Mouse (Mus musculus): ENCODE measurements around the gene Gm49392. TPM values are rescaled to one million over a fixed set of nuclear protein-coding genes. Genes with fewer than 3 reads are reported as not detected.

Gene Gm49392
- polyA plus RNA-seq, 1 experiment from 2014 or later = 0.17 TPM

DNA sequence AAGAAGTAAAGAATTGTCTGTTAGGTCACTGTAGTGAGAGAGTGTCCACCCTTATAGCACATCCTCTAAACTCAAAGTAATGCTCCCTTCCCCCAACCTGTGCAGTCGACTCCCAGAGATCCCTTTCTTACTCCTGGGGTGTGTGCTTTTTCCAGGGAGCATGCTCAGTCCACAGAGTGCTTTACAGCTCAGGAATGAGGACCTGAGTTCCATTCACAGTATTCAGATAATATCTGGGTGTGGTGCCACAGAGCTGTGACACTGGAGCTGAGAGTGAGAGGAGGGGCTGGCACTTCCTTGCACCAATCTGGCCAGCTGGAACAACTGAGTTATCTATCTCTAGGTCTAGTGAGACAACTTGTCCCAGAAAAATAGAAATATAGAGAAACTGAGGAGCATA is 83.0 kb downstream of the Gm49392 start:
- no peak overlapping the region for H3K27ac ChIP-seq (replicated peaks; ENCODE audit: low read depth, low read length)
- H3K27me3 ChIP-seq (ENCODE audit: control insufficient read depth, insufficient read depth, low read length) = no peaks in the 10 kb centered on the region
- no peaks in the 10 kb centered on the region for H3K4me1 ChIP-seq (ENCODE audit: control insufficient read depth, insufficient read depth, low read length)
- no peaks in the 10 kb centered on the region for H3K9me3 ChIP-seq (replicated peaks; ENCODE audit: control insufficient read depth, low read length)
- no peaks in the 10 kb centered on the region for H3K36me3 ChIP-seq (replicated peaks; ENCODE audit: control insufficient read depth, insufficient read depth, low read depth, low read length)
- no peak for DNase-seq (ENCODE audit: low spot score)
- H3K4me2 ChIP-seq (ENCODE audit: low read depth, low read length) = no peak overlapping the region
- no peak overlapping the region for H3K9ac ChIP-seq (replicated peaks; ENCODE audit: low read length)
- no peak for ATAC-seq (replicated peaks; ENCODE audit: insufficient number of reproducible peaks, low FRiP score, low TSS enrichment, low read depth)
- 74% methylated on average over 1 of the region's 1 CpGs for WGBS
- H3K4me3 ChIP-seq (ENCODE audit: low read depth, low read length) = no peak overlapping the region

DNA sequence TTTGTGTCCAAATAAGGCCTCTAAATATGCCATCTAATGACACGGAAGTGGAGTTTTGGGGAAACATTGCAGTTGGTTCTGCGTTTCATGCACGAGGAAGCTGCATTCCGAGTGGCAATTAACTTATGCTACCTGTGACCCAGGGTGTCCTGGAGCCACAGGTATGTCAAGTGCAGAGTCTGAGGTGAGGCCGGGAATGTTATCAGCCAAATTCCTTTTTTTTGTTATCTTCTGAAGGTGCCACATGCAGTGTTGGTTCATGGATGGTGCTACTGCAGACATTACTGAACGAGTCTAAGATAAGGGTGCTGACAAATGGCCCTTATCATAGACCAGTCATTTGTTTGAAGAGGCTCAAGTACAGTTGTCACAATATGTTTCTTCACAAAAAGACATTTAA is 83.9 kb downstream of the Gm49392 start:
- no peaks in the 10 kb centered on the region for H3K4me1 ChIP-seq (ENCODE audit: control insufficient read depth, insufficient read depth, low read length)
- no peak overlapping the region for H3K4me2 ChIP-seq (ENCODE audit: low read depth, low read length)
- ATAC-seq (replicated peaks; ENCODE audit: insufficient number of reproducible peaks, low FRiP score, low TSS enrichment, low read depth) (no peak), DNase-seq (ENCODE audit: low spot score) (no peak)
- WGBS = 91% methylated on average over 6 of the region's 6 CpGs
- no peak overlapping the region for H3K9ac ChIP-seq (replicated peaks; ENCODE audit: low read length)
- H3K36me3 ChIP-seq (replicated peaks; ENCODE audit: control insufficient read depth, insufficient read depth, low read depth, low read length) = no peaks in the 10 kb centered on the region
- no peak overlapping the region for H3K4me3 ChIP-seq (ENCODE audit: low read depth, low read length)
- no peaks in the 10 kb centered on the region for H3K9me3 ChIP-seq (replicated peaks; ENCODE audit: control insufficient read depth, low read length)
- H3K27me3 ChIP-seq (ENCODE audit: control insufficient read depth, insufficient read depth, low read length) = no peaks in the 10 kb centered on the region
- H3K27ac ChIP-seq (replicated peaks; ENCODE audit: low read depth, low read length) = no peak overlapping the region

DNA sequence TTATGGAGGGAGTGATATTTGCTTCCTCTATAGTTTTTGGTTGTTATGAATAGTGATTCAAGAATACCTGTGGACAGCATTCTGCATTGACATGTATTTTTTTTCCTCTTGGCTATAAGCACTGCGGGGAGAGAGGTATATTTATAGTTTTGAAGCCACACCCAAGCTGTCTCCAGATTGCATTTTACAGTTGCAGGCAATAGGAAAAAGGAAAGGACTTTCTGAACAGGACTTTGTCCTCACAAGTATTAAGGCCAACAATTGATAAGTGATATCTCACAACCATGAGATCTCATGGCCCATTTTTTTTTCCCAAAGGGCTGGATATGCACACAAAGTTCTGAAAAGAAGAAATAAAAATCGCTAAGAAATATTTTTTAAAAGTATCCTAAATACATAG is 87.0 kb downstream of the Gm49392 start:
- H3K27me3 ChIP-seq (ENCODE audit: control insufficient read depth, insufficient read depth, low read length) = no peaks in the 10 kb centered on the region
- ATAC-seq (replicated peaks; ENCODE audit: insufficient number of reproducible peaks, low FRiP score, low TSS enrichment, low read depth) = no peak
- H3K4me3 ChIP-seq (ENCODE audit: low read depth, low read length) = no peak overlapping the region
- no peak overlapping the region for H3K27ac ChIP-seq (replicated peaks; ENCODE audit: low read depth, low read length)
- H3K9me3 ChIP-seq (replicated peaks; ENCODE audit: control insufficient read depth, low read length) = no peaks in the 10 kb centered on the region
- H3K36me3 ChIP-seq (replicated peaks; ENCODE audit: control insufficient read depth, insufficient read depth, low read depth, low read length) = no peaks in the 10 kb centered on the region
- no peak for DNase-seq (ENCODE audit: low spot score)
- no peak overlapping the region for H3K9ac ChIP-seq (replicated peaks; ENCODE audit: low read length)
- WGBS = 74% methylated on average over 2 of the region's 2 CpGs
- no peak overlapping the region for H3K4me2 ChIP-seq (ENCODE audit: low read depth, low read length)
- H3K4me1 ChIP-seq (ENCODE audit: control insufficient read depth, insufficient read depth, low read length) = no peaks in the 10 kb centered on the region

DNA sequence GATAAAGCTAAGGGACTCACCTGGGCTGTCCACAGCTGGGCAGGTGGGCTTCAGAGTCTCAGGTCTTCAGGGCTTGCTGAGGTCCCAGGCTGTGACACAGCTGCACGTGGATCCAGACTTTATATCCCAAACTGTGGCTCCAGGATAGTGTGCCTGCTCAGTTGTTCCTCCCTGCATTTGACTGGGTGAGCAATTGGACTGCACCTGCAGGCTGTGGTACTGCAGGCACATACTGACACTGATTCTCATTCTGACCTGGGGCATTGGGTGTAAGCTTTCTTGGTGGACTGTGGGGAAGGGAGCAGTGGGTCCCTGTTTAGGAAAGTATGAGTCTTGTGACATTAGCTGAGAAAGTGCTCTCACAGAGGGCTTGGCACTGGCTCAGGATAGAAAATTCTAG is 93.9 kb downstream of the Gm49392 start, which contains the start of gene Ctsll3:
Gene Ctsll3, minus strand, starts transcription at position 101 of the 400 bp plus-strand sequence.
- Histone ChIP-seq H3K4me1 (ENCODE audit: control insufficient read depth, insufficient read depth, low read length) (no peaks in the 10 kb centered on the region), H3K4me3 (ENCODE audit: low read depth, low read length) (no peak within 1 kb of the TSS), H3K9me3 (replicated peaks; ENCODE audit: control insufficient read depth, low read length) (no peaks in the 10 kb centered on the region), H3K27me3 (ENCODE audit: control insufficient read depth, insufficient read depth, low read length) (no peaks in the 10 kb centered on the region), H3K9ac (replicated peaks; ENCODE audit: low read length) (no peak within 1 kb of the TSS), H3K4me2 (ENCODE audit: low read depth, low read length) (no peak within 1 kb of the TSS), H3K27ac (replicated peaks; ENCODE audit: low read depth, low read length) (no peak within 1 kb of the TSS), H3K36me3 (replicated peaks; ENCODE audit: control insufficient read depth, insufficient read depth, low read depth, low read length) (no peaks in the 10 kb centered on the region)
- no peak for ATAC-seq (replicated peaks; ENCODE audit: insufficient number of reproducible peaks, low FRiP score, low TSS enrichment, low read depth)
- no peak for DNase-seq (ENCODE audit: low spot score)
- 67% methylated on average over 1 of the region's 1 CpGs for WGBS

Other genes starting within 250 kb of the Gm49392 start
- gene BC051665, start 110.5 kb downstream of the Gm49392 start, polyA plus RNA-seq (2014; fragmentation: Nextera tagmentation; extraction: Ambion mirVana) = not detected in 2 replicates
- not detected in 2 replicates for gene Ctsll3, start 94.0 kb downstream of the Gm49392 start, polyA plus RNA-seq (2014; fragmentation: Nextera tagmentation; extraction: Ambion mirVana)
- gene 4930486L24Rik, start 32.4 kb downstream of the Gm49392 start, polyA plus RNA-seq (2014; fragmentation: Nextera tagmentation; extraction: Ambion mirVana) = not detected in 2 replicates
- gene Ctla2b, start 553 bp upstream of the Gm49392 start, polyA plus RNA-seq (2014; fragmentation: Nextera tagmentation; extraction: Ambion mirVana) = 2.1 and 2.3 TPM in 2 replicates
- not detected in 2 replicates for gene Tpbpb, start 8.0 kb upstream of the Gm49392 start, polyA plus RNA-seq (2014; fragmentation: Nextera tagmentation; extraction: Ambion mirVana)
- gene Gm49393, start 38.7 kb upstream of the Gm49392 start, polyA plus RNA-seq (2014; fragmentation: Nextera tagmentation; extraction: Ambion mirVana) = not detected in 2 replicates
- 1.2 and 2.1 TPM in 2 replicates for gene Gm49391, start 39.7 kb upstream of the Gm49392 start, polyA plus RNA-seq (2014; fragmentation: Nextera tagmentation; extraction: Ambion mirVana)
- gene Ctla2a, start 39.7 kb upstream of the Gm49392 start, polyA plus RNA-seq (2014; fragmentation: Nextera tagmentation; extraction: Ambion mirVana) = 14.1 and 15.5 TPM in 2 replicates
- gene Tpbpa, start 45.1 kb upstream of the Gm49392 start, polyA plus RNA-seq (2014; fragmentation: Nextera tagmentation; extraction: Ambion mirVana) = not detected in 2 replicates
- gene Ctsj, start 109.1 kb upstream of the Gm49392 start, polyA plus RNA-seq (2014; fragmentation: Nextera tagmentation; extraction: Ambion mirVana) = not detected in 2 replicates
- not detected in 2 replicates for gene Ctsq, start 143.7 kb upstream of the Gm49392 start, polyA plus RNA-seq (2014; fragmentation: Nextera tagmentation; extraction: Ambion mirVana)